Mouse (Mus musculus) liver, embryonic 14.5 days (tissue): ENCODE data around the gene Htr7. TPM values are rescaled to one million over a fixed set of nuclear protein-coding genes. Genes with fewer than 3 reads are reported as not detected.
A peak's percentile ranks its signal among the peaks of the same experiment; 100 is the strongest.

ENCODE experiments used
- ATAC-seq: fragments of 200-750 bp; cut with Nextera tagmentation; 2 replicates; pipeline ENCODE4 v1.8.0; 2017; ENCODE audit warnings: moderate number of reproducible peaks, mild to moderate bottlenecking, moderate library complexity; ENCODE audit not compliant: insufficient read depth
- DNase-seq, 3 experiments: peaks; one replicate each; pipeline ENCODE4 v3.0.0-alpha.2; 2012 to 2013; ENCODE audit warnings: low read depth in 3 of 3, low spot score in 3 of 3
- H3K27ac ChIP-seq: fragments of 300-500 bp; sonication (generic); 2 replicates; pipeline ENCODE4 v1.5.1; 2014; ENCODE audit warnings: moderate library complexity, mild to moderate bottlenecking, control low read depth, inconsistent platforms
- H3K27me3 ChIP-seq: fragments of 300-500 bp; sonication (generic); 2 replicates; pipeline ENCODE4 v1.6.1; 2014; ENCODE audit warnings: mild to moderate bottlenecking, low read length, moderate library complexity; ENCODE audit not compliant: control insufficient read depth, insufficient read depth
- H3K36me3 ChIP-seq: fragments of 300-500 bp; sonication (generic); replicated peaks from 2 replicates; pipeline ENCODE4 v1.6.1; 2014; ENCODE audit warnings: low read depth; ENCODE audit not compliant: control insufficient read depth, insufficient read depth
- H3K4me1 ChIP-seq, 2 experiments: fragments of 200-500 bp in 1 of 2; fragments of 300-500 bp in 1 of 2; sonication (generic) in 1 of 2; replicated peaks; 2 replicates each; pipeline ENCODE4 v1.6.1; 2012 to 2014; ENCODE audit warnings: antibody characterized with exemption in 1 of 2, inconsistent platforms in 1 of 2, low read length in 1 of 2; ENCODE audit not compliant: control insufficient read depth in 2 of 2, insufficient read depth in 2 of 2
- H3K4me2 ChIP-seq: fragments of 300-500 bp; sonication (generic); 2 replicates; pipeline ENCODE4 v1.6.1; 2014; ENCODE audit warnings: low read depth, mild to moderate bottlenecking, control low read depth, moderate library complexity
- H3K4me3 ChIP-seq, 2 experiments: fragments of 200-500 bp in 1 of 2; fragments of 300-500 bp in 1 of 2; sonication (generic) in 1 of 2; 2 replicates each; pipeline ENCODE4 v1.5.1; 2012 to 2014; ENCODE audit warnings: low read depth in 2 of 2, low read length in 2 of 2, mild to moderate bottlenecking in 2 of 2, control low read depth in 1 of 2, inconsistent platforms in 1 of 2, moderate library complexity in 1 of 2; ENCODE audit not compliant: insufficient read depth in 1 of 2
- H3K9ac ChIP-seq: fragments of 300-500 bp; sonication (generic); replicated peaks from 2 replicates; pipeline ENCODE4 v1.6.1; 2014; ENCODE audit warnings: mild to moderate bottlenecking, control low read depth, moderate library complexity
- H3K9me3 ChIP-seq: fragments of 300-500 bp; sonication (generic); 2 replicates; pipeline ENCODE4 v1.6.1; 2016; ENCODE audit warnings: low read length, mixed read lengths; ENCODE audit not compliant: control insufficient read depth
- CTCF ChIP-seq: IDR thresholded peaks from 2 replicates; pipeline ENCODE4 v1.5.1; 2016; ENCODE audit warnings: antibody characterized with exemption, low read depth, control low read depth
- EP300 ChIP-seq: IDR thresholded peaks from 2 replicates; pipeline ENCODE4 v1.6.1; 2016; ENCODE audit warnings: antibody characterized with exemption, low read depth
- WGBS: fragments of 180-500 bp; shearing (Covaris S2); extraction: QIAGEN DNeasy Blood & Tissue Kit; methylation state at CpG from one replicate; pipeline ENCODE4 v1.1.7; 2014; ENCODE audit not compliant: insufficient replicate concordance; 5-methylcytosine and 5-hydroxymethylcytosine counted together
- polyA plus RNA-seq, 2 experiments: library from polyadenylated mRNA; depleted of rRNA in 1 of 2; stranded (reverse) in 1 of 2; unstranded in 1 of 2; fragments of >200 nt; fragmentation: Nextera tagmentation in 1 of 2; extraction: Ambion mirVana in 1 of 2; gene quantifications; 2 replicates each; pipeline versions ENCODE4 v1.2.1 to v1.2.3; 2012 to 2014

Htr7 gene
- polyA plus RNA-seq, 2 experiments, result 0.01 TPM; not detected in 1

DNA sequence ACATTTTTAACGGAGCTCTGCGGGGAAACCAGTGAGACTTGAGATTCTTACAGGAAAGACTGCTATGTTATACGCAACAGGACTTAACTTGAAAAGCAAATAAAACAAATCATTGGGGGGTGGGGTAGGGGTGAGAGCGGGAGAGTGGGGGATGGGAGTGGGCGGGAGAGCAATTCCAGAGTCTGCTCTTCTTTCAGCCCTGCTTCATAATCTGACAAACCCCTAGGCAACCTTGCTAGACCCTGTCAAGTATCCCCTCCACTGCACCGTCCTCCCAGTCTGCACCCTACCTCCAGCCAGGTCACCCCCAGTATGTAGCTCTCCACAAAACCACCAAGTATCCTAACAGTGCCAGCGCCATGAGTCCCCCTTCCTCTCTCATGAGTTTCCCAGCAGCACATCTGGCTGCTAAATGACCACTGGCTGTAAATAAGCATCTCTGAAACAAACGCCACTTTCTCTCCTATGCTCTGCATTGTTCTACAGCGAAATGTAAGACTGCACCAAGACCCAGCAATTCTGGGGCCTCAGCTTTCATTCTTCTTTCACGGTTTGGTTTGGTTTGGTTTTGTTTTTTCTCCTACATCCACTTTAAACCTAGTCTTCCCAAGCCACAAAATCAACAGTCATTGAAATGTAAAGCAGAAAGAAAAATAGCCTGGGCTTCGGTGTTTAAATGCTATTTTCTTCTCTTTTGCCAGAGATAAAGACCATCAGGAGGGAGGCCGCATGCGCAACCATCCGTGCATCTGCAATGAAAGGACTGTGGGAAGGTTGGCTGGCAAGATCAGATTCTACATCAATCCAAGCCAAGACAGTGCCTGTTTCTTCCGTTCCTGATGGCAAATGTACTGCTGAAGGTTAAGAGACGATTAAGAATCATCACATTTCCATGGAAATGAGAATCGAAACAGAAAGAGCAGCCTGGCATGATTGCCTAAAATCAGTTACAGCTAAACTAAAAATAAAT is 54.5 kb downstream of the Htr7 start:
- H3K9ac ChIP-seq, result no peak overlapping the region
- WGBS, result 63% methylated on average over 17 of the region's 17 CpGs
- no peak overlapping the region for H3K27ac ChIP-seq
- no peak for DNase-seq
- ATAC-seq, result no peak
- H3K9me3 ChIP-seq, result no peaks in the 10 kb centered on the region
- no peak for TF ChIP-seq CTCF
- TF ChIP-seq EP300, result no peak
- no peaks in the 10 kb centered on the region for H3K27me3 ChIP-seq
- H3K36me3 ChIP-seq, result no peaks in the 10 kb centered on the region
- H3K4me2 ChIP-seq, result no peak overlapping the region
- no peaks in the 10 kb centered on the region for H3K4me1 ChIP-seq
- H3K4me3 ChIP-seq, result no peak overlapping the region

DNA sequence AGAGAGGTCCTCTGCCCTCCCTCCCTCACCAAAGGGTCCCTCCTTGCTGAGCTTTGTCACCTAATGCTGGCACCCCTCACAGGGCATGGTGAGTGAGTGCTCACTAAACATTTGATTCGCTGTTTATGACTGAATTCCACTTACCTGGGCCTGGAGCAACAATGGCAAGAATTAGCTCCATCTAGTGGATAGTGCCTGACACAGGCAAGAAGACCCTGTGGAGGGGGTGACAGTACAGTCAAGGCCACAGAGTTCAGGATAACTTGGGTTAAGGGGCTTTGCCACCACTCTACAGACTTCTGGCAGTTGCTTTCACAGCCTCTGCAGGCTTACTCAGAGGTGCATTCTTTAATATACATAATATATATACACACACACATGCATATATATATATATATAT is 55.8 kb downstream of the Htr7 start:
- Histone ChIP-seq H3K4me1 (no peaks in the 10 kb centered on the region), H3K27ac (no peak overlapping the region), H3K9ac (no peak overlapping the region), H3K4me2 (no peak overlapping the region), H3K4me3 (no peak overlapping the region), H3K27me3 (no peaks in the 10 kb centered on the region), H3K9me3 (no peaks in the 10 kb centered on the region), H3K36me3 (no peaks in the 10 kb centered on the region)
- DNase-seq, result no peak
- peak; percentile 27; the same call in 1 of the 2 replicates for TF ChIP-seq CTCF
- TF ChIP-seq EP300, result no peak
- ATAC-seq, result no peak
- WGBS, result 33% methylated on average over 1 of the region's 1 CpGs

DNA sequence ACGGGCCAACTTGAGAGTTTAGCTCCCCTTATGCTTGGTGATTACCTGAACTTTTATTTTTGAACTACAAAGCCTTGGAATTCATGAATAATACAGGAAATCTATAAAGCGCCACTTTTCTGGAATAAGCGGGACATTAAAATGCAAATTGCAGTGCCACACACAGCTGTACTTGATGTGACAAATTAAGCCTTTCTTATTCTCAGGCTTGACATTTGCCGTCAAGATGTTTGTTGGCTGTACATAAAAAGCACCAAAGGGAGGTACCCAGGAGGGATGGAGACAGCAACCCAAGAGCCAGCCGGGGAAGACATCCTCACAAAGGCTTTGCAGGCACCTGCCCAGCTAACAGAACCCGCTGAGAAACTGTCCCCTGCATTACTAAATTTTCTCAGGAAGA is 56.4 kb downstream of the Htr7 start:
- no peaks in the 10 kb centered on the region for H3K9me3 ChIP-seq
- no peak overlapping the region for H3K27ac ChIP-seq
- no peaks in the 10 kb centered on the region for H3K4me1 ChIP-seq
- H3K27me3 ChIP-seq, result no peaks in the 10 kb centered on the region
- ATAC-seq (no peak), DNase-seq (no peak)
- WGBS, result 63% methylated on average over 6 of the region's 6 CpGs
- TF ChIP-seq CTCF (no peak), EP300 (no peak)
- no peak overlapping the region for H3K4me2 ChIP-seq
- no peak overlapping the region for H3K9ac ChIP-seq
- H3K36me3 ChIP-seq, result no peaks in the 10 kb centered on the region
- H3K4me3 ChIP-seq, result no peak overlapping the region

- DNase-seq (no peak), ATAC-seq (no peak)
- TF ChIP-seq EP300 (no peak), CTCF (no peak)
- H3K4me1 ChIP-seq, result no peaks in the 10 kb centered on the region
- H3K9me3 ChIP-seq, result no peaks in the 10 kb centered on the region
- H3K4me3 ChIP-seq, result no peak overlapping the region
- no peak overlapping the region for H3K9ac ChIP-seq
- no peaks in the 10 kb centered on the region for H3K27me3 ChIP-seq
- H3K4me2 ChIP-seq, result no peak overlapping the region
- H3K27ac ChIP-seq, result no peak overlapping the region
- WGBS, result 30% methylated on average over 3 of the region's 3 CpGs
- no peaks in the 10 kb centered on the region for H3K36me3 ChIP-seq
Measured at GRCm38 (mm10) chr19:35997384-35997783, 59.9 kb downstream of the Htr7 start.

DNA sequence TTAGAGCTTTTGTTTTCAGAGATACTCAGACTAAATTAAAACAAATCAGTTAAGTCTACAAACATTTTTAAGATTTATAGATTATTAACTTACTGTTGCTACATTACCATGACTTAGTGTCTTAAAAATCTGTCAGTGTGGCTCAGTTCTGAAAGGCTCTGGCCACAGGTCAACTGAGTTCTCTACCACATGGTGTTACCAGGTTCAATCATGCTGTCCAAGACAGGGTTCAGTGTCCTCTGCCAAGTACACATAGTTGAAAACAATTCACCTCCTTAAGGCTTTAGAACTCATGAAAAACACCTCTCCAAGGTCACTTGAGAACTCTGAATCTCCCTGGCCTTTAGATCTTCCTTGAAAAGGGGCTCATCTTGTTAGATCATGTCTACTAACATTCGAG is 69.8 kb downstream of the Htr7 start:
- ATAC-seq (no peak), DNase-seq (no peak)
- H3K36me3 ChIP-seq, result no peaks in the 10 kb centered on the region
- no peak overlapping the region for H3K4me3 ChIP-seq
- H3K9me3 ChIP-seq, result no peaks in the 10 kb centered on the region
- H3K4me1 ChIP-seq, result no peaks in the 10 kb centered on the region
- H3K9ac ChIP-seq, result no peak overlapping the region
- H3K27ac ChIP-seq, result no peak overlapping the region
- no peaks in the 10 kb centered on the region for H3K27me3 ChIP-seq
- TF ChIP-seq EP300 (no peak), CTCF (no peak)
- no peak overlapping the region for H3K4me2 ChIP-seq
- WGBS, result 41% methylated on average over 1 of the region's 1 CpGs
